Comparison of ENCODE assay signal across 8 mouse cellular contexts in genomic region chr6:99522359-99523108, GRCm38 (mm10). TPM values are rescaled to one million over a fixed set of nuclear protein-coding genes. Genes with fewer than 3 reads are reported as not detected.
DNase-seq lines count a peak whose midpoint lies in the region; ATAC-seq and TF ChIP-seq lines count a peak whose summit lies in the region.

Gene Foxp1 (minus strand): TSS chr6:99522721.

- DNase-seq in CD8-positive naive resting alpha-beta T cell, adult 2 months (ENCODE audit: low read depth in 2 of 2, low spot score in 2 of 2): peak; percentile 58 to 77
- DNase-seq in c-Kit-positive CD71-positive TER-119-negative erythroid progenitor cells, embryonic 14.5 days (ENCODE audit: low read depth): peak; percentile 78
- peak; percentile 74 for DNase-seq in heart, postnatal 0 days (ENCODE audit: low spot score)
- DNase-seq in kidney, postnatal 36 days: peak; percentile 84 to 87
- peak; percentile 84 for DNase-seq in neural tube, embryonic 11.5 days (ENCODE audit: low spot score)

- ATAC-seq in forebrain, embryonic 13.5 days: peak; percentile 63
- peak; percentile 52 for ATAC-seq in heart, postnatal 0 days (ENCODE audit: insufficient read depth, low read depth)
- peak; percentile 45 for ATAC-seq in liver, embryonic 15.5 days (ENCODE audit: insufficient read depth)
- peak; percentile 17 for ATAC-seq in neural tube, embryonic 11.5 days (ENCODE audit: insufficient read depth, low FRiP score, low TSS enrichment)
- ATAC-seq in stomach, embryonic 16.5 days (ENCODE audit: insufficient read depth, low FRiP score): no peak

- no peak for TF ChIP-seq CTCF in heart, postnatal 0 days (IDR thresholded peaks at IDR 0.05; ENCODE audit: low read depth)

- under 1% methylated on average over 44 of the region's 72 CpGs for WGBS in forebrain, embryonic 13.5 days
- WGBS in heart, postnatal 0 days: under 1% methylated on average over 72 of the region's 72 CpGs
- under 1% methylated on average over 72 of the region's 72 CpGs for WGBS in liver, embryonic 15.5 days (ENCODE audit: insufficient replicate concordance)
- WGBS in neural tube, embryonic 11.5 days: under 1% methylated on average over 71 of the region's 72 CpGs
- under 1% methylated on average over 72 of the region's 72 CpGs for WGBS in stomach, embryonic 16.5 days

- peak within 1 kb of the TSS; percentile 93 for H3K9ac ChIP-seq in forebrain, embryonic 13.5 days
- H3K9ac ChIP-seq in heart, postnatal 0 days (replicated peaks; ENCODE audit: low read depth, low read length): peak within 1 kb of the TSS; percentile 85
- H3K9ac ChIP-seq in liver, embryonic 15.5 days: peak within 1 kb of the TSS; percentile 78
- peak within 1 kb of the TSS; percentile 97 for H3K9ac ChIP-seq in neural tube, embryonic 11.5 days (ENCODE audit: low read length)
- H3K9ac ChIP-seq in stomach, embryonic 16.5 days (ENCODE audit: low read length): peak within 1 kb of the TSS; percentile 98

- H3K4me1 ChIP-seq in forebrain, embryonic 13.5 days: peaks cover 11% of the 10 kb centered on the region
- H3K4me1 ChIP-seq in heart, postnatal 0 days (ENCODE audit: control insufficient read depth, insufficient read depth): no peaks in the 10 kb centered on the region
- H3K4me1 ChIP-seq in liver, embryonic 15.5 days (replicated peaks): peaks cover 18% of the 10 kb centered on the region
- no peaks in the 10 kb centered on the region for H3K4me1 ChIP-seq in neural tube, embryonic 11.5 days (ENCODE audit: control insufficient read depth, insufficient read depth, low read length)
- H3K4me1 ChIP-seq in stomach, embryonic 16.5 days (ENCODE audit: control insufficient read depth, insufficient read depth, low read length): peaks cover 6% of the 10 kb centered on the region

- peak; percentile 6; the same call in 1 of the 2 replicates for TF ChIP-seq EP300 in heart, postnatal 0 days (IDR thresholded peaks at IDR 0.05; ENCODE audit: low read depth)

- peak within 1 kb of the TSS; percentile 79 for H3K4me3 ChIP-seq in forebrain, embryonic 13.5 days
- peak within 1 kb of the TSS; percentile 72 for H3K4me3 ChIP-seq in heart, postnatal 0 days (ENCODE audit: low read depth, low read length)
- H3K4me3 ChIP-seq in liver, embryonic 15.5 days (replicated peaks): peak within 1 kb of the TSS; percentile 78
- peak within 1 kb of the TSS; percentile 84 for H3K4me3 ChIP-seq in neural tube, embryonic 11.5 days (ENCODE audit: low read depth, low read length)
- peak within 1 kb of the TSS; percentile 90 for H3K4me3 ChIP-seq in stomach, embryonic 16.5 days (replicated peaks; ENCODE audit: low read length)

- peak within 1 kb of the TSS; percentile 92 for H3K4me2 ChIP-seq in forebrain, embryonic 13.5 days
- H3K4me2 ChIP-seq in heart, postnatal 0 days (ENCODE audit: low read depth, low read length): peak within 1 kb of the TSS; percentile 93
- peak within 1 kb of the TSS; percentile 90 for H3K4me2 ChIP-seq in liver, embryonic 15.5 days
- H3K4me2 ChIP-seq in neural tube, embryonic 11.5 days (ENCODE audit: low read depth): peak within 1 kb of the TSS; percentile 91
- H3K4me2 ChIP-seq in stomach, embryonic 16.5 days (ENCODE audit: low read depth, low read length): peak within 1 kb of the TSS; percentile 83

- H3K36me3 ChIP-seq in forebrain, embryonic 13.5 days (ENCODE audit: poor library complexity, severe bottlenecking): peaks cover 12% of the 10 kb centered on the region; the same call in 1 of the 2 replicates
- H3K36me3 ChIP-seq in heart, postnatal 0 days (replicated peaks; ENCODE audit: control insufficient read depth, insufficient read depth, low read length): no peaks in the 10 kb centered on the region; the same call in 1 of the 2 replicates
- no peaks in the 10 kb centered on the region for H3K36me3 ChIP-seq in liver, embryonic 15.5 days (replicated peaks)
- H3K36me3 ChIP-seq in neural tube, embryonic 11.5 days (ENCODE audit: control insufficient read depth, insufficient read depth, low read length): no peaks in the 10 kb centered on the region
- H3K36me3 ChIP-seq in stomach, embryonic 16.5 days (ENCODE audit: control insufficient read depth, insufficient read depth, low read length): no peaks in the 10 kb centered on the region

- peaks cover 5% of the 10 kb centered on the region; the same call in 1 of the 2 replicates for H3K9me3 ChIP-seq in forebrain, embryonic 13.5 days (replicated peaks)
- H3K9me3 ChIP-seq in heart, postnatal 0 days (replicated peaks; ENCODE audit: control insufficient read depth, low read length): peaks cover 4% of the 10 kb centered on the region; the same call in 1 of the 2 replicates
- no peaks in the 10 kb centered on the region for H3K9me3 ChIP-seq in liver, embryonic 15.5 days (replicated peaks)
- peaks cover 3% of the 10 kb centered on the region; the same call in 1 of the 2 replicates for H3K9me3 ChIP-seq in neural tube, embryonic 11.5 days (ENCODE audit: control insufficient read depth, low read length)
- no peaks in the 10 kb centered on the region for H3K9me3 ChIP-seq in stomach, embryonic 16.5 days (replicated peaks; ENCODE audit: control insufficient read depth, low read length)

- no peaks in the 10 kb centered on the region for H3K27me3 ChIP-seq in forebrain, embryonic 13.5 days
- no peaks in the 10 kb centered on the region for H3K27me3 ChIP-seq in heart, postnatal 0 days (ENCODE audit: control insufficient read depth, insufficient read depth, low read length)
- peaks cover 33% of the 10 kb centered on the region for H3K27me3 ChIP-seq in liver, embryonic 15.5 days
- H3K27me3 ChIP-seq in neural tube, embryonic 11.5 days (ENCODE audit: control insufficient read depth, insufficient read depth, low read length): no peaks in the 10 kb centered on the region
- no peaks in the 10 kb centered on the region for H3K27me3 ChIP-seq in stomach, embryonic 16.5 days (ENCODE audit: control insufficient read depth, insufficient read depth, low read length)

- H3K27ac ChIP-seq in forebrain, embryonic 13.5 days: peak within 1 kb of the TSS; percentile 100
- H3K27ac ChIP-seq in heart, postnatal 0 days (ENCODE audit: low read depth): peak within 1 kb of the TSS; percentile 99
- H3K27ac ChIP-seq in liver, embryonic 15.5 days (replicated peaks): peak within 1 kb of the TSS; percentile 93
- peak within 1 kb of the TSS; percentile 99 for H3K27ac ChIP-seq in neural tube, embryonic 11.5 days (ENCODE audit: low read depth, low read length)
- H3K27ac ChIP-seq in stomach, embryonic 16.5 days (ENCODE audit: low read length): peak within 1 kb of the TSS; percentile 100

RNA-seq across cellular contexts. Expression of gene Foxp1, which starts in this region (rescaled TPM):
- 51.3 and 55.5 TPM in 2 replicates for polyA plus RNA-seq in forebrain, embryonic 13.5 days (2015; fragmentation: Nextera tagmentation; extraction: Ambion mirVana)
- total RNA-seq in heart, postnatal 0 days (2014; rRNA removed; ENCODE audit: low replicate concordance): 88.1 and 96.1 TPM in 2 replicates
- 39.5 and 40.7 TPM in 2 replicates for polyA plus RNA-seq in heart, postnatal 0 days (2015; fragmentation: Nextera tagmentation; extraction: Ambion mirVana)
- polyA plus RNA-seq in liver, embryonic 15.5 days (2015; fragmentation: Nextera tagmentation; extraction: Ambion mirVana): 15.2 and 15.4 TPM in 2 replicates
- 111 and 116 TPM in 2 replicates for polyA plus RNA-seq in neural tube, embryonic 11.5 days (2014; fragmentation: Nextera tagmentation; extraction: Ambion mirVana)
- 108 and 110 TPM in 2 replicates for polyA plus RNA-seq in stomach, embryonic 16.5 days (2015; fragmentation: Nextera tagmentation; extraction: Ambion mirVana)
